Mouse (Mus musculus) embryonic fibroblast, embryonic 13.5 days (primary cell): ENCODE data around the gene Nde1. TPM values are rescaled to one million over a fixed set of nuclear protein-coding genes. Genes with fewer than 3 reads are reported as not detected.
"Not testable (repeated sequence)": the region's sequence is repeated elsewhere in the genome, so short reads cannot be mapped to it uniquely, and the experiment has no call there.

Source experiments
- H3K27ac ChIP-seq: 2 replicates; pipeline ENCODE4 v1.5.1; 2012; ENCODE audit warnings: low read length, control low read depth, inconsistent platforms; ENCODE audit not compliant: insufficient read depth
- H3K4me1 ChIP-seq: 2 replicates; pipeline ENCODE4 v1.6.1; 2011; ENCODE audit warnings: low read length; ENCODE audit not compliant: control insufficient read depth, insufficient read depth
- H3K4me3 ChIP-seq: 2 replicates; pipeline ENCODE4 v1.5.1; 2011; ENCODE audit warnings: mild to moderate bottlenecking, control low read depth, low read length; ENCODE audit not compliant: insufficient read depth
- CTCF ChIP-seq: IDR thresholded peaks from 2 replicates; pipeline ENCODE4 v1.5.1; 2011; ENCODE audit warnings: mild to moderate bottlenecking, control low read depth, low read length, moderate library complexity, borderline replicate concordance; ENCODE audit not compliant: insufficient read depth
- POLR2A ChIP-seq: IDR thresholded peaks from 2 replicates; pipeline ENCODE4 v1.6.1; 2011; ENCODE audit warnings: low read depth, mild to moderate bottlenecking, control low read depth, low read length, moderate library complexity
- polyA plus RNA-seq: library from polyadenylated mRNA; stranded (reverse); fragments of >200 nt; gene quantifications from 2 replicates; pipeline ENCODE4 v1.2.4, GENCODE M21; 2011; ENCODE audit warnings: low read depth; ENCODE audit not compliant: missing spikeins, insufficient read length

The Nde1 gene
- polyA plus RNA-seq, 1 experiment = 57.1 TPM

DNA sequence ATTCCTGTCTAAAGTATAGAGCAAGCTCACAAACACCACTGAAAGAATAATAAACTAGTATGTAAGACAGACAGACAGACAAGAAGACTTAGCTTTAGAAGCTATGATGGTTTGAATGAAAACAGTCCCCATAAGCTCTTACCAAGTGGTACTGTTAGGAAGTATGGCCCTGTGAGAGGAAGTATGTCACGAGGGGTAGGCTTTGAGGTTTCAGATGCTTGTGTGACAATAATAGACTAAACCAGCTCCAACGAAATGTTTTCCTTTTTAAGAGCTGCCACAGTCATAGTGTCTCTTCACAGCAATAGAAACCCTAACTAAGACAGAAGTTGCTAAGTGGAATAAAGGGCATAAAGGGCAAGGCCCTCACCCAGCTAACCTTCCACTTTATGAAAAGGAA, 28.1 kb upstream of the Nde1 start:
- TF ChIP-seq CTCF (no peak), POLR2A (no peak)
- Histone ChIP-seq H3K4me3 (no peak overlapping the region), H3K27ac (no peak overlapping the region), H3K4me1 (no peaks in the 10 kb centered on the region)

DNA sequence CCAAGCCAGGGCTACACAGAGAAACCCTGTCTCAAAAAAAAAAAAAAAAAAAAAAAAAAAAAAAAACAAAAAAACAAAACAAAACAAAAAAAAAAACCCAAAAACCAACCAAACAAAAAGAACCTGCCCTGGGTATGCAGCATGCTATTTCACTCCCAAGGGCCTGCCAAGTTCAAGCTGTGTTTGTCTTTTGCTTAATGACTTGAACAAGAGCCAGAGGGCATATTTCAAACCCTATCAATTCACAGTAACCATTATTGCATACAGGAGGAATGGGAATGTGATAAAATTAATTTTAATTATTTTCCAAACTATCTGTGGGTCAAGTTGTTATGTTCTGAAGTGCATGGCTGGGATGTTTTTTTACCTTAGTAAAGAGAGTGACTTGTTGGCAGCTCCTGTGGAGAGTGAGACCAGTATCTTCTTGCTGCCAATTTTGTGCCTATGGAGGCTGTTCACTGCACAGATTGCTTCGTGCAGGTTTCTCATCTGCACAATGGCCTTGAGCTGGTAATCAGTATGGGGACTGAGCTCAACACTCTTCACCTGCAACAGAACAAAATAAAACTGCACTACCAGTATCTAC, 25.0 kb upstream of the Nde1 start:
- Histone ChIP-seq H3K27ac (no peak overlapping the region), H3K4me3 (no peak overlapping the region), H3K4me1 (no peaks in the 10 kb centered on the region)
- TF ChIP-seq CTCF = no peak

DNA sequence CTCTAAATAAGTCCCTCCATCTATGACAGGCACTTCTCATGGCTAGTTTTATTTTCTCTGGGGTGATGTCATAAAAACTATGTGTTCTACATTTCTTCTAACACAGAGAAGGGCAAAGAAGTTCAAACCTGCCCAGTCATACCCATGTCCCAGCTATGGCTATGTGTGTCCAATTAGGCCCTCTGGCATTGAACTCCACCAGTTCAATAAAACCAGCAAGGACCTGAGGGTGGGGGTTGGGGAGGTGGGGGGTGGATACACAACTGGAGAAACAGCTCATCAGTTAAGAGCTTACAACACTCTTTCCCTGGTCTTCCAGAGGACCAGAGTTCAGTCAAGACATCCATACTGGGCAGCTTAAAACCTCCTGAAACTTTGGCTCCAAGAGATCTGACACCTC, 24.0 kb upstream of the Nde1 start:
- no peak overlapping the region for H3K4me3 ChIP-seq
- no peak overlapping the region for H3K27ac ChIP-seq
- H3K4me1 ChIP-seq = no peaks in the 10 kb centered on the region
- TF ChIP-seq POLR2A (no peak), CTCF (no peak)

GRCm38 (mm10) chr16:14143298-14143697, 19.8 kb upstream of the Nde1 start:
- TF ChIP-seq POLR2A (no peak), CTCF (no peak)
- no peaks in the 10 kb centered on the region for H3K4me1 ChIP-seq
- H3K4me3 ChIP-seq = no peak overlapping the region
- H3K27ac ChIP-seq = no peak overlapping the region

DNA sequence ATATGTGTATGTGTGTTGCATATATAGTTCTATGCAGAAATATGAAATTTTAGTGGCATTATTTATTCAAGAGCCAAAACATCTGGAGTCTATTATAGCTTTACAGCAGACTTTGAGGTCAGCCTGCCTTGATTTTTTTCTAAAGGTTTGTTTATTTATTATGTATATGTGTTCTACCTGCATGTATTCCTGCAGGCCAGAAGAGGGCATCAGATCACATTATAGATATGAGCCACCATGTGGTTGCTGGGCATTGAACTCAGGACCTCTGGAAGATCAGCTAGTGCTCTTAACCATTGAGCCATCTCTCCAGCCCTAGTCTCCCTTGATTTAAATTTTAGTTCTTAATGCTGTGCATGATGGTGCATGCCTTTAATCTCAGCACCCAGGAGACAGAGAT, 15.4 kb upstream of the Nde1 start:
- Histone ChIP-seq H3K4me1 (no peaks in the 10 kb centered on the region), H3K4me3 (no peak overlapping the region), H3K27ac (no peak overlapping the region)
- TF ChIP-seq CTCF (no peak), POLR2A (no peak)

DNA sequence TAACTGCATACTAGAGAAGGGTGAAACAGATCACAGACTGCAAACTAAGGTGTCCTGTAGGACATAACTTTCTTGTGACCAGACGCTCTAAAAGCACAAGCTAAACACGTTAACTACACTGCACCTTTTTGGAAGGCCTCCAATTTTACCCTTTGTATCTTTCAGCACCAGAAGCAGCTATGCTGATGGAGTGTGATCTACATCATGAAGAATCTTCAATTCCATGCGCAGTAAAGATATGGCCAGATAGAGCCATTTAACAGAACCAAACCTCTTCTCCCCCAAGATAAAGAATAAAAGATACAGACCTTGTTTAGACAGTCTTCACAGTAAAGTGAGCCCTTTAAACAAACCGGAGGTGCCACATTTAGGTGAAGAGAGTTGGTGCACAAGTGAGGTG, 11.4 kb upstream of the Nde1 start:
- no peak overlapping the region for H3K27ac ChIP-seq
- no peak for TF ChIP-seq CTCF
- TF ChIP-seq POLR2A = no peak
- no peaks in the 10 kb centered on the region for H3K4me1 ChIP-seq
- no peak overlapping the region for H3K4me3 ChIP-seq

DNA sequence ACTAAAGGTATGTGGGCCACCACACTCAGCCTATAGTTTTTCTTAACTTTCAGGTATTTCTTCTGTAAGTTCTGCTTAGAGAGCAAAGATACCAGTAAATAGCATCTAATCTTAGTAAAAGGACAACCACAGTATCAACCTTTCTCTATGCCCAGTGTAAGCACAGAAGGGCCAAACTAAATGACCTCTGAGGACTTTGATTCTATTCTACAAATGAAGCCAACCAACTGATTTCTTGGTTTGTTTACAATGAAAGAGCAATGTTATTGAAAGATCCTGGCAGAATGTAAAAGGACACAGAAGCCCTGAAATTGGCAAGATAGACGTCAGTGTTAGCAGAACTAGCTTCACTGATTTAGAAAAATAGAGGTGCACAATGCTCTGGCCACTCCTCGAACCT, 7.4 kb upstream of the Nde1 start:
- not testable (repeated sequence) for H3K4me1 ChIP-seq, H3K4me3 ChIP-seq, H3K27ac ChIP-seq

DNA sequence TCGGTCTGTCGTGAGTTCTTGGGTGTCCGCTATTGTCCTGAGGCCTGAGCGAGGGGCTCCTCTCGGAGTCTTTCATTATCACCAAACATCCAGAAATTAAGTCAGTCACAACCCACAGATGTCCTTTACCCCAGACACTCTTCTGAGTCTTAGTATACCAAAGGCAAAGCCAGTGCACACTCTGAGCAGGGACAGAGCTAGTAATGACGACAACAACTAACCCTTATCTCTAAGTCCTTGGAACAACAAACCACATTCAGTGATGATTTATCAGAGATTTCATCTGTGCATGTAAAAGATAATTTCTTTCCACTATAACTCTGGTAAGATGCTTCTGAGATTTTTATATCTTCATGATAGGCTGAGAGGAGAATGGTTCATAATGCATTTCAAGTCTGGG, 6.8 kb upstream of the Nde1 start:
- no peaks in the 10 kb centered on the region; the same call in 1 of the 2 replicates for H3K4me1 ChIP-seq
- no peak overlapping the region for H3K4me3 ChIP-seq
- TF ChIP-seq POLR2A = no peak
- TF ChIP-seq CTCF = no peak
- H3K27ac ChIP-seq = no peak overlapping the region

DNA sequence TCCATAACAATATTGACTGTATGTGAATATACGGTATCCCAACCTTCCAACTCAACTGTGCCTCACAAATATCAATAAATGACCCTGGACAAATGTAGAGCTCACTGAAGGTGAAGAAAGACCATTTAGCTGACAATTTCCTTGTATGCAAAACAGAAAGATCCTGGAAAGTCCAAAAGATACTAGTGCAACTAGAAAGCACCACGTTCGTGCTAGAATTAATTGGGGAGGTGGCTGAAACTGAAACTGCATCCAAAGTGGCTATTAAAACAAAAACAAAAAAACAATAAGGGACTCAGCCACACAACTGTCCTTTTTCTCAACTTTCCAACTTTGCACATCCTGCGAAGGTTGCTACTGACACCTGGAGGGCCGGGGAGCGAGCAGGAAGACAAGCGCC, 4.5 kb upstream of the Nde1 start:
- no peaks in the 10 kb centered on the region; the same call in 1 of the 2 replicates for H3K4me1 ChIP-seq
- peak overlapping the region; percentile 37; the same call in 1 of the 2 replicates for H3K27ac ChIP-seq
- peak overlapping the region; percentile 98 for H3K4me3 ChIP-seq
- no peak for TF ChIP-seq POLR2A

DNA sequence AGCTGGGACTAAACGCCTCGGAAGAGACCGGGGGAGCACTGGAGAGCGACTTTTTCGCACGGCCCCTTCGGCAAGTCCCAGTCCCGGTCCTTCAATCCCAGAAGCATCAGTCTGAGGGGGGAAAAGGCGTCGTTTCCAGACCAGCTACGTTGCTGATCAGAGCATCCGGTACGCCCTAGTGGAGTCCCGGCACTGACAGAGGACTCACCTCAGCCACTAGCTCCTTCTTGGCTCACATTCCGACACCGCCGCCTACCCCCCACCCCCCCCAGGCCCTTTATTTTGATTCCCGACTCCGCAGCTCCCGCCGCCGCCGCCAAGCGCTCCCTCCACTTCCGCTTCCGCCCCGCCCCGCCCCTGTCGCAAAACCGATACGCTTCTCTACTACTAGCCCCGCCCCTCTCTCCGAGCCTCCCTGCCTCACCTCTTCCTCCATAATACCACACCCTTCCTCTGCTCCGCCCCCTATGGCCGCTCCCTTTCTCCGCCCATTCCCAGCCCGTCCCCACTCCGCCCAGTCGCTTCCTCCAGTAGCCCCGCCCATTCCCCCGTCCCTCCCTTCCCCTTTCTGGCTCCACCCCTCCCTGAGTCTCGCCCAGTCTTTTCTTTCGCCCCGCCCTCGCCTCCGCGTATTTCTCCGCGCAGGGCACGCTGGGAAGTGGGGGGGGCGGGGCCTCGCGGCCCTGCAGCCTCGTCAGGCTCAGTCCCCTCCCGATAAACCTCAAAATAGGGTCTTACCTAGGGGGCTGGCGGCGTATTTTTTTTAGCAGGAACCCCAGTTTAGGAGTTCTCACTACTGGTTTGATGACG, 3.9 kb upstream of the Nde1 start:
- no peak for TF ChIP-seq CTCF
- TF ChIP-seq POLR2A = peak; percentile 89
- H3K27ac ChIP-seq = peak overlapping the region; percentile 100

More for the DNA sequence above, 3.9 kb upstream of the Nde1 start:
- Histone ChIP-seq H3K4me3 (peak overlapping the region; percentile 98), H3K4me1 (no peaks in the 10 kb centered on the region; the same call in 1 of the 2 replicates)
